Mouse (Mus musculus) testis, adult 2 months (tissue): ENCODE measurements around the gene Fam107b. TPM values are rescaled to one million over a fixed set of nuclear protein-coding genes. Genes with fewer than 3 reads are reported as not detected.

Source experiments
- H3K27ac ChIP-seq: fragments of 200-500 bp; 2 replicates; pipeline ENCODE4 v1.5.1; 2012; ENCODE audit warnings: low read depth, low read length; ENCODE audit not compliant: control insufficient read depth, insufficient read depth
- H3K27me3 ChIP-seq: fragments of 200-500 bp; 2 replicates; pipeline ENCODE4 v1.6.1; 2012; ENCODE audit warnings: mild to moderate bottlenecking, low read length, moderate library complexity; ENCODE audit not compliant: control insufficient read depth, insufficient read depth
- H3K36me3 ChIP-seq: fragments of 200-500 bp; 2 replicates; pipeline ENCODE4 v1.6.1; 2012; ENCODE audit warnings: mild to moderate bottlenecking, low read length; ENCODE audit not compliant: control insufficient read depth, insufficient read depth
- H3K4me1 ChIP-seq: fragments of 200-500 bp; 2 replicates; pipeline ENCODE4 v1.6.1; 2012; ENCODE audit warnings: low read length; ENCODE audit not compliant: control insufficient read depth, insufficient read depth
- H3K4me3 ChIP-seq: fragments of 200-500 bp; 2 replicates; pipeline ENCODE4 v1.5.1; 2012; ENCODE audit warnings: low read depth, mild to moderate bottlenecking, low read length, moderate library complexity, mixed read lengths; ENCODE audit not compliant: control insufficient read depth
- CTCF ChIP-seq: fragments of 200-500 bp; IDR thresholded peaks from 2 replicates; pipeline ENCODE4 v1.5.1; 2012; ENCODE audit warnings: low read depth, mild to moderate bottlenecking, inconsistent platforms, low read length, moderate library complexity; ENCODE audit not compliant: control insufficient read depth, insufficient read depth, insufficient replicate concordance
- POLR2A ChIP-seq: fragments of 200-500 bp; IDR thresholded peaks from 2 replicates; pipeline ENCODE4 v1.6.1; 2012; ENCODE audit warnings: low read depth, mild to moderate bottlenecking, inconsistent platforms, low read length, moderate library complexity; ENCODE audit not compliant: control insufficient read depth
- polyA plus RNA-seq: library from polyadenylated mRNA; depleted of rRNA; stranded (reverse); fragments of >200 nt; gene quantifications from 2 replicates; pipeline ENCODE4 v1.2.3, GENCODE M21; 2012

The Fam107b gene
- polyA plus RNA-seq, 1 experiment = 75.0 TPM

- TF ChIP-seq POLR2A = no peak
- TF ChIP-seq CTCF = no peak
Observed at GRCm38 (mm10) chr2:3590086-3590915, 20.0 kb downstream of the Fam107b start.

GRCm38 (mm10) chr2:3590916-3591197 is 20.6 kb downstream of the Fam107b start:
- Histone ChIP-seq H3K4me1 (no peaks in the 10 kb centered on the region), H3K36me3 (no peaks in the 10 kb centered on the region), H3K27ac (no peak overlapping the region), H3K27me3 (no peaks in the 10 kb centered on the region), H3K4me3 (no peak overlapping the region)
- TF ChIP-seq POLR2A (no peak), CTCF (no peak)

More at GRCm38 (mm10) chr2:3590086-3590915, 20.0 kb downstream of the Fam107b start:
- H3K27me3 ChIP-seq = no peaks in the 10 kb centered on the region
- H3K27ac ChIP-seq = no peak overlapping the region
- H3K4me1 ChIP-seq = no peaks in the 10 kb centered on the region
- no peak overlapping the region for H3K4me3 ChIP-seq
- H3K36me3 ChIP-seq = no peaks in the 10 kb centered on the region

- TF ChIP-seq POLR2A (no peak), CTCF (no peak)
- no peaks in the 10 kb centered on the region for H3K27me3 ChIP-seq
- no peaks in the 10 kb centered on the region for H3K36me3 ChIP-seq
- no peaks in the 10 kb centered on the region for H3K4me1 ChIP-seq
- no peak overlapping the region for H3K27ac ChIP-seq
- H3K4me3 ChIP-seq = no peak overlapping the region
Observed at GRCm38 (mm10) chr2:3594663-3595318, 24.5 kb downstream of the Fam107b start.

GRCm38 (mm10) chr2:3600421-3600820 is 30.1 kb downstream of the Fam107b start:
- Histone ChIP-seq H3K4me3 (no peak overlapping the region), H3K27ac (no peak overlapping the region), H3K36me3 (no peaks in the 10 kb centered on the region), H3K4me1 (no peaks in the 10 kb centered on the region), H3K27me3 (no peaks in the 10 kb centered on the region)
- TF ChIP-seq CTCF = no peak
- TF ChIP-seq POLR2A = no peak

- Histone ChIP-seq H3K27me3 (no peaks in the 10 kb centered on the region), H3K4me1 (no peaks in the 10 kb centered on the region), H3K4me3 (no peak overlapping the region), H3K27ac (no peak overlapping the region), H3K36me3 (no peaks in the 10 kb centered on the region)
- TF ChIP-seq CTCF (no peak), POLR2A (no peak)
Observed at GRCm38 (mm10) chr2:3602599-3602998, 32.3 kb downstream of the Fam107b start.

- H3K4me1 ChIP-seq = no peaks in the 10 kb centered on the region
- no peak overlapping the region for H3K27ac ChIP-seq
- no peaks in the 10 kb centered on the region for H3K36me3 ChIP-seq
- H3K4me3 ChIP-seq = no peak overlapping the region
- TF ChIP-seq CTCF = no peak
- no peak for TF ChIP-seq POLR2A
- no peaks in the 10 kb centered on the region for H3K27me3 ChIP-seq
Observed at GRCm38 (mm10) chr2:3603181-3603580, 32.9 kb downstream of the Fam107b start.

- Histone ChIP-seq H3K36me3 (no peaks in the 10 kb centered on the region), H3K27me3 (no peaks in the 10 kb centered on the region), H3K4me1 (no peaks in the 10 kb centered on the region), H3K27ac (no peak overlapping the region), H3K4me3 (no peak overlapping the region)
- TF ChIP-seq CTCF (no peak), POLR2A (no peak)
Observed at GRCm38 (mm10) chr2:3608868-3609854, 38.9 kb downstream of the Fam107b start.

- H3K36me3 ChIP-seq = no peaks in the 10 kb centered on the region
- H3K4me3 ChIP-seq = no peak overlapping the region
- TF ChIP-seq POLR2A (no peak), CTCF (no peak)
- no peaks in the 10 kb centered on the region for H3K27me3 ChIP-seq
- H3K4me1 ChIP-seq = no peaks in the 10 kb centered on the region
- H3K27ac ChIP-seq = no peak overlapping the region
Observed at GRCm38 (mm10) chr2:3618446-3618845, 48.2 kb downstream of the Fam107b start.
